Mouse (Mus musculus): ENCODE results near the gene Olfr547.

Olfr547 gene

DNA sequence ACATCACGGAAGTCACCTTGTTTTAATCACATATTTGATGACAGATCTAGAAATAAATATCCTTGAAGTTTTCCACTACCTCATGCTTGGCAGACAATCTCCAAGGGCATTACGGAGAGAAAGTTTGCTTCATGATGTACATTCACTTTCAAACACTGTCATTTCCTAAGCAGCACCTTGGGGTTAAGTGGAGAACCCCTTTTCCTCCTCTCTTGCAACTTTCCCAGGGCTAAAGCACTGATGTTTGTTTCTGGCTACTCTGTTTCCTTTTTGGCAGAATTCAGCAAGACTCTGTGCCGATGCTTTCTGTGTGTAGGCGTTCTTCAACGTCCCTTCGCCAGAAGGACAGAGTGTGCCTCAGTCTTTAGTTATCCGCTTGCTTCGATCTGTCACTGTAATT, 36.6 kb downstream of the Olfr547 start, which contains the start of gene Olfr550:
Gene Olfr550, plus strand, starts transcription at position 301 of the 400 bp plus-strand sequence.
- DNase-seq: no peak

DNA sequence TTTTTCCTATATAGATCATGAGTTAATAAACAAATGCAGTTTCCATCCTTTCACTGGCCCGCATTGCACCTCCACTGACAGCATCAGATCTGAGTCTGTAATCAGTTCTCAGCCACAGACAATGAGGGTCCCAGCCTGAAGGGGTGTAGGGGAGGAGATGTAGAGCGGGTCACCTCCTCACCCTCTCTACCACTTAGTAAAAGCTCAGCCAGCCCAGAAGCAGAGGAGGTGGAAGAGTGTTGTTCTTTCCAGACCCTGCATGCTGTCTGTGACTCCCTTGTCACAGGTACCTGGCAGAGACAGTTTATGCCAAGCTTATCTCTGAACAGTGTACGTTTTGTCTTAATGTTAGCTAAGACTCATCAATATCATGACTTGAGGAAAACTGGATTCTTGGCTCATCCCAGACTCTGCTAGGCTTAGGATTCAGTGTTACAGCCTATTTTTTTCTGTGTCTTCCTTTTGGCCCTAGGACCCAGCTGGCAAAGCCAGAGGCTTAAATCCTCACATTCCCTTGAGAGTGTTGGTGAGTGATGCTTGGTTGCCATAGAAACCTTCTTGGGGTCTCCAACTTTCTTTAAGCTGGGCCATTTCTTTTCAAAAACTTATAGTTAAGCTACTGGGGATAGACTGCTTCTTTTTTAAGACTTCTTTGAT, 38.8 kb downstream of the Olfr547 start:
- DNase-seq: no peak

DNA sequence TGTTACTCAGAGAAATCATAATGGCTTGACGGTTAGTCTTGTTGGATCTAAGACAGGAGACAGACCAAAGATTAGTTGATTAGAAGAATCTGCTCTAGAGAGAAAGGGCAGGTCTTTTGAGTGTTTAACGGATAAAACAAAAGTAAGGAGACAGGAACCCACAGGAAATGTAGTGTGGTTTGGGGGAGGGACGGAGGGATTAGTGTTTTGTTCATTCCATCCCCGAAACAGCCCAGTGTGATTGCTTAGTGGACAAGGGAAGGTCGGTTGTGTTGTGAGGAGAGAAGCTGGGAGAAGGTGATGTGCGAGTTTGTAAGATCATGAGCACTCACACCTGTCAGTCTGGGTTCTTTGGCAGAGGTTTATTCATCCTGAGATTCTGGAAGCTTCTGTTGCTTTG, 41.4 kb downstream of the Olfr547 start:
- DNase-seq: no peak

All from cerebellum, adult 18-20 months (tissue).